Mouse (Mus musculus) hindlimb bud, embryonic 11.5 days (tissue): ENCODE measurements around the gene Sptbn4.

ENCODE experiments used
- DNase-seq: peaks from one replicate; pipeline ENCODE4 v3.0.0-alpha.2; 2012; ENCODE audit warnings: low read depth, low spot score; ENCODE audit errors: extremely low spot score

Sptbn4 gene

DNA sequence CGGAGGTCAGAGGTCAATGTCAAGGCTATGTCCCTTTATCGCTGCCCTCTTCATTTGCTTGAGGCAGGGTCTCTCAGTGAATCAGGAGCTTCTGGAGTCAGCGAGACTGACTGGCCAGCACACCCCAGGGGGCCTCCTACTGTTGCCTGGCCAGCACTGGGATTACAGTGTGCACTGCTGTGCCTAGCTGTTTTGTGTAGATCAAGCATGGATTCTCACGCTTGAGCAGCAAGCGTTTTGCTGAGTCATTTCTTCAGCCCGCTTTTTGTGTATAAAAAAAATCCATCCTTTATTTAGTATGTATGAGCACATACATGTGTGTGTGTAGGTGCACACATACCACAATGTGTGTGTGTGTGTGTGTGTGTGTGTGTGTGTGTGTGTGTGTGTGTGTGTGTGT is 58.3 kb downstream of the Sptbn4 start:
- no peak for DNase-seq

DNA sequence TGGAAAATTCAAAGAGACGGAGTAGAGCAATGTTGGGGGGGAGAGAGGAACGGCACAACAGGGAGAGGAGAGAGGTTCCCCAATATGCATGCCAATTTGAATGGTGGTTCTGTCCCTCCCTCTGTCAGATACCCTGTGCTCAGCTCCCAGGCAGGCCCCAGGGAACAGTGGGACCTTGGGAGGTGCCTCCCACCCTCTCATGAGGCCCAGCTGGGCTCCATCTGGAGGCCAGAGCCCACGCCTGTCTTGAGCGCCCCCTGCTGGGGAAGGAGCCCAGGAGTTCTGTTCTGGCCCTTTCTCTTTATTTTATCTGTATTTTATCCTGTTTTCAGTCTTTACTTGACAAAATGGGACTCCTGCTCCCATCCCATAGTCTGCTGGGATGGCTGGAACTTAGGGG is 62.8 kb downstream of the Sptbn4 start:
- no peak for DNase-seq

DNA sequence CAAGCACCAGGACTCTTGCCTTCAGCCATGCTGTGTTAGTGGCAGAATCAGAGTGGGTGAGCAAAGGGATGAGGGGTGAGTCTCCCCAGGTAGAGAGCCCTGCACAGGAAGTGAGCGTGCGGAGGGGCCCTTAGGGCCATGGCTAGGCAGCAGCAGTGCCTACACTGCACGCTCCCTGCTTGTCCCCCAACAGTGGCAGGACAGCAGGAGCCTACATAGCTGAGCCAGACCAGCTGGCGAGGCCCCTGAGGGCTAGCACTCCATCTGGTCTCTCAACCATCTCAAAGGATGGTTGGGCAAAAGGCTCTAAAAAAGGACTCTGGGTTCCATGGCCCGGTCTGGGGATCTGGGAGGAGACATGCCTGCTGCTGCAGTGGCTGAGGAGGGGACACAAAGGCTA is 63.4 kb downstream of the Sptbn4 start:
- DNase-seq: no peak

DNA sequence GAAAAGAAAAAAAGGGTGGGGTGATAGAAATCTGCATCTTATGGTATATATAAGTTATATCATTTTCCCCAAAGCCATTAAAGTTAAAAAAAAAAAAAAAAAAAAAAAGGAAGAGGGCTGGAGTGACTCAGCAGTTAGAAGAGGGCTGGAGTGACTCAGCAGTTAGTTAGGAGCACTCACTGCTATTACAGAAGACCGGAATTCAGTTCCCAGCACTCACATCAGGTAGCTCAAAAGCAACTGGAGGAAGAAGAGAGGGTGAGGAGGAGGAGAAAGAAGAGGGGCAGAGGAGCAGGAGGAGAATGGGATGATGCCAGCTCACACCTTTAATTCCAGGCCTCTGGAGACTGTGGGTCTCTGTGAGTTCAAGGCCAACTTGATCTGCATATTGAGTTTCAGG is 64.3 kb downstream of the Sptbn4 start:
- DNase-seq: no peak

DNA sequence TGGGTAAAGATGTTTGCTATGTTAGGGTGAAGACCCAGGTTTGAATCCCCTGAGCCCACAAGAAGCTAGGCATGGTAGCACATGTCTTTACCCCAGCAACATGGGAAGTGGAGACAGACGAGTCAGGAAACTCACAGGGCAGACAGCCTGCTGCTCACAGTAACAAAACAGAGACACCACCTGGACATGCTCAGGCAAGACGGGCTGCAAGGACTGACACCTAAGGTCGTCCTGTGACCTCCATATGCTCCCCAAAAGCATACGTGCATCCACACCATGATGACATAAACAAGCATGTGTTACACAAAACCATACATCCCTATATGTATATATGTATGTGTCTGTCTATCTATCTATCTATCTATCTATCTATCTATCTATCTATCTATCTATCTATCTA is 65.9 kb downstream of the Sptbn4 start:
- DNase-seq: no peak

DNA sequence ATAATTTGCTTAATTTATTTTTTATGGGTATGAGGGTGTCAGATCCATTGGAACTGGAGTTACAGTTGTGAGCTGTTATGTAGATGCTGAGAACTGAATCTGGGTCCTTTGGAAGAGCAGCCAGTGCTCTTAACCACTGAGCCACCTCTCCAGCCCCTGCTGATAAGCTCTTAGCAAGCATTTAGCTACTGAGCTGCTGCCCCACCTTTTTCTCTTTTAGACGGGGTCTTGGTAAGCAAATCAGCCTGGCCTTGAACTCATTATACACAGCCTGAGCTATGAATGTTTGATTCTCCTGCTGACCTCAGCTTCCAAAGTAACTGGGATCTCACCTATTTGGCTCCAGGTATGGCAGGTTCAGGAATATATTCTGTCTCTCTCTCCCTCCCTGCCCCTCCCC is 66.5 kb downstream of the Sptbn4 start:
- DNase-seq: no peak

DNA sequence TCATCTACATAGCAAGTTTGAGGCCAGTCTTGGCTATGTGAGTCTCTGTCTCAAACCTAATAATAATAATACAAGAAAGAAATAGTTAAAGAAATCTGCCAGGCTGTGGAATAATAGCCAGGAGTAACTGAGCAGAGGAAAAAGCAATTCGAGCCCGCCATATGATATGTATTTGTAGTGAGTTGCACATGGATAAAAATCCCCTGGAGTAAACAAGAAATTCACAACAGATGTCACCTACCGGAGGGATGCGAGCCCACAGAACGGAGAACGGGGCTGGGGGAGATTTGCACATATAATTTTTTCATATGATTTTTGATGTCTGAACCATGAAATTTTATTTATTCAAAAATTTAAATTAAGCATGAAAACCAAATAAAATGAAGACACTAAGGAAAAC is 67.7 kb downstream of the Sptbn4 start:
- no peak for DNase-seq

DNA sequence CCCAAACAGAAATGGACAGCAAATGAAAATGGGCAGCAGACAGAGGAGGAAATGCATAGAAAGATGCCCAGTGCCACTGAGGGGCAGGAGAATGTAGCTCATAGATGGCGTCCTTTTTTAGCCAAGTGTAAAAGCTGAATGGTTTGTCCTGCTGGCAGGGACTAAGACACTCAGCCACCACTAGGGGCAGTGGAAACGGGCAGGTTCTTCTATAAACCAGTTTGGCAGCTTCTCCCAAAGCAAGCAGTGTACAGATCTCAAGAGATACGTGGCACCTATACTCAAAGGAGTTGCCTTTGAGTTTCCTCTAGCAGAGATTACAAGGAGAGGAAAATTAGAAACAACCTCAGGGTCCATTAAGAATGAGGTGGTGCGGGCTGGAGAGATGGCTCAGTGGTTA is 69.1 kb downstream of the Sptbn4 start:
- no peak for DNase-seq

DNA sequence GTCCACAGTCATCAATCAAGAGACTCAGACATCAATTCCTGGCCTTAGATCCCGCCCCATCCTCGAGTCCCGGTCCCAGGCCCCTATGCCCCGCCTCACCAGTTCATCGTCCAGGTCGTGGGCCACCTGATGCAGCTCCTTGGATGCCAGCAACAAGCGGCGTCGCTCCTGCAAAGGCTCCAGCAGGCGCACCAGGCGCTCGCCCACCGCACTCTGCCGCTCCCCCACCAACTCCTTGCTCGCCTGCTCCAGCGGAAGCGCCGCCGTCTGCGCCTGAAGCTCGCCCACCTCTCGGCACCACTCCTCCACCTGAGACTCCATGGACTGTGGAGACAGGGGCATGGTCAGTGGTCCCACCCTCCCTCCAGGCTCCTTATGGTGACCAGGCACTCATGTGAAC is 72.2 kb downstream of the Sptbn4 start:
- no peak for DNase-seq

DNA sequence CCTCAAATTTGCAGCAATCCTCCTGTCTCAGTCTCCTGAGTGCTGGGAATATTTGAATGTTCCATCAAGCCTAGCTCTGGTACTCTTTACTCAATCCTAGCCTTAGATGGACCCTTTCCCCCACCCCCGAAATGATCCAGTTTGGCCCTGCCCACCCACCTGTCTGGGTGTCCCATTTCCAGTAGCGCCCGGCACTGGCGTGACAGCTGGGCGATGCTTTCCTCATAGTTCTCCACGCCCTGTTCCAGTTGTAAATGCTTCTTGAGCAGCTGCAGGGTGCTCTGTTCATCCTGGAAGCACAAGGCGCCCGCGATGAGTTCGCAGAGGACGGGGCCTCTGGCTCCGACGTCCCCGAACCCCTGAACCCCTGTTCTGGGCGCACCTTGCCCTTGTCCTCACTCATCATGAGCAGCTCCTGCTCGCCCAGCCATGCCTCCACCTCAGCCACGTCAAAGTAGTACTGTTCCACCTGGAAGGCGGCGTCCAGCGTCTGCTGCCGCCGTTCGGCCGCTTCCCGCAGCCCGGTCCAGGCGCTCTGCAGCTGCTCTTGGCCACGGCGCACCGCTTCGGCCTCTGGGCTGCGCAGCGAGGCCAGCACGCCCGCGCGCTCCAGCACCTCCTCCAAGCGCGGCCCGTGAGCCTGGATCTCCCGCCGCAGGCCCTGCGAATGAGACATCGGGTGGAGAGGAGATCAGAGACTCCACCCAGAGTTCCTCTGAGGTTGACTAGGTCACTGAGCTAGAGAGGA is 75.6 kb downstream of the Sptbn4 start:
- no peak for DNase-seq

DNA sequence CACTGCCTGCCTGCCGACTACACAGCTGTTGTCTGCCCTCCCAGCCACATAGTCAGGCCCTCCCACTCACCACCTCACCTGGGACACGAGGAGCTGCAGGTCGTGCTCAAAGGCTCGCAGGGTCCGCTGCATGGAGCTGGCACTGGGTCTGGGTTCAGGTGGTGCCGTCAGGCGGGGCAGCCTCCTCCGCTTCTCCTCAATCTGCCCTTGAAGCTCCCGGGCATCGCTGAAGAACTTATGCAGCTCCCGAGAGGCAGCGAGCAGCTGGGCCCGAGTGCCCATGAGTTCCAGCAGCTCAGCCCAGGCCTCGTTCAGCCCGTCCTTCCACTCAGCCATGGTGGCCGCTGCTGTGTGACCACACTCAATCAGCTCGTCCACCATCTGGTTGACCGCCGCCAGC is 78.4 kb downstream of the Sptbn4 start:
- DNase-seq: no peak

DNA sequence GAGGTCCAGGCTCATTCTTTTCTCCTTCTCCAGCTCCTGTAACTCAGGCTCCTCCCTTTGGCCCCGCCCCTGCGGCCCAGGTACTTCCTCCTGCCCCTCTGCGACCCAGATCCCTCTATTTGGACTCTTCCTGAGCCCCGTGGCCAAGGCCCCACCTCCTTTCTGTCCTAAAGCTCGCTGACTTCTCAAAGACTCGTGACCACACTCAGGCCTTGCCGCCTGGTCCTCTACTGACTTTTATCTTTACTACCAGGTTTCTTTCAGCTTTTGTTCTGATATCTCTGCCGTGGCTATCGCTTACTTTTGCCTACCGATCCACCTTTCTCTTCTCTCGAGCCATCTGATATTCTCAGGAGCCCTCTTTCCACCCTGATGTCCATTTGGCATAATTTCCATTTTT is 79.5 kb downstream of the Sptbn4 start:
- no peak for DNase-seq

DNA sequence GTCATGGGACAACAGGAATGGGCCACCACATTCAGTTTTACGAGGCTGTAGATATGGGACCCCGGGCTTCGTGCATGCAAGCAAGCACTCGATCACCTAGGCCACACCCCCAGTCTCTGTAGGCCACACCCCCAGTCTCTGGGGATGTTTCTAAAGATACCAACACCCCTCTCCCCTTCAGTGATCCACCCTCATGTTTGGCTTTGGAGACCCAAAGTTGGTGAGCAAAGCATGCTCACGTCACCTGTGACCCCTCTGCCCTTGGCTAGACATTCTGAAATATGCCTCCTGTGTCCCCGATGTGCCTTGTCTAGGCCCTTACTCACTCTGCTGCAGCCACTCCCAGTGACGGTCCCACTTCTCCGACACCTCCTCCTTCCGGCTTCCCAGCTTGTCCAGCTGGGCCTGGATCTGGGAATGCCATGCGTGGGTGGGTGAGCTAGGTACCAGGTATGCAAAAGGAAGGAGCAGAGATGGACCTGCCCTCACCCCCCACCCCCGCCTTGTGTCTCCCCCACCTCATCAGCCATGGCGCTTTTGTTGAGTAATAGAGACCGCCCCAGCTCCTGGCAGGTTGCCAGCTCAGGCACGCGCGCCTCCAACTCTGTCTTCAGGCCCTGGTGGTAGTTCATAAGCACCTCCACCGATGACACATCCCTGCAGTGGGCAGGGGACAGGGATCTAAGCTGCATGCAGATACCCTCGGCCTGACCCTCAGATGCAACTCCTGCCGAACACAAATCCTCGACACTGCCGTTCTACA is 81.2 kb downstream of the Sptbn4 start:
- no peak for DNase-seq

DNA sequence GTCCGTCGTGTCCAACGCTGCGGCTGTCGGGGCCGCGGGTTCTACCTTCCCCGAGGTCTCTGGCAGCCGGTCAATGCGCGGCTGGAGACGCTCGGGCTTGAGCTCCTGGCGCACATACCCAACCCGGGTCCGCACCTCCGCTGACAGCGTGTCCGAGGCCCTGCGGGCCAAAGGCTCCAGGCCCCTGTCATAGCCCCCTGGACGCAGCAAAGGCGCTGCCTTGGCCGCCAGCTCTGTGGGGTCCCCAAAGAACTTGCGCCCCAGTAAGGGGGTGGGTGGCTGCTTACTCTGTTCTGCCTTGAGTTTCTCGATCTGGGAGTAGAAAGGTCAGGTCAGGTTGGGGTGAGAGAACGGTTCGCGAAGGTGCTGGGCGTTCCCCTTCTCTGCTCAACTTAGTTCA is 83.1 kb downstream of the Sptbn4 start:
- DNase-seq: no peak

DNA sequence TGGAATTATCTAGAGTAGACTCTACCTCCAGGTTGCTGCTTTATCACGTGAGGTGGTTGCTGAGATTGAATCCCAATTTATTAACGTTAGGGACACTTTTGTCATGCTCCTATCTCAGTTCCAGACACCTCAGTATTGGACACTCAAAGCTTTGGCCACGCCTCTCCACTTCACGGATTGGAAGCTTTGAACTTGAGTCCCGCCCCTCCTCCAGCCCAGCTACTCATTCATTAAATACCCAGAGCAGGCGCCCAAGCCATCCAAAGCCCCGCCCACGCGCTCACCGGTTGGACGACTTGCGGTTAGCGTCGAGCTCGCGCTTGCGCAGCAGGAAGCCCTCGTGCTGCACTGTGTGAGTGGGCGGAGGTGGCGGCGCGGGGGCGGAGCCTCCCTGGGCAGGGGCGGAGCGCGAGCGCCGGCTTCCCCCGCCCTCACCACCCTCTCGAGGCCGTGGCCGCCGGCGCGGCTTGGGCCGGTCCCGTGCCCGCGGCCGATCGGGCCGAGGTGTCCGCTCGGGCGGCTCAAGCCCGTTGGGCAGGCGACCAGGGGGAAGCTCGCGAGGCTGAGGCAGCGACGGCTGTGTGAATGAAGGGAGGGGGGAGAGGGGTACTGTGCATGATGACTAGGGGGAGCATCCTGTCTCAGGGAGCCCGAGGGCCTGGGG is 86.1 kb downstream of the Sptbn4 start:
- DNase-seq: peak; percentile 96

DNA sequence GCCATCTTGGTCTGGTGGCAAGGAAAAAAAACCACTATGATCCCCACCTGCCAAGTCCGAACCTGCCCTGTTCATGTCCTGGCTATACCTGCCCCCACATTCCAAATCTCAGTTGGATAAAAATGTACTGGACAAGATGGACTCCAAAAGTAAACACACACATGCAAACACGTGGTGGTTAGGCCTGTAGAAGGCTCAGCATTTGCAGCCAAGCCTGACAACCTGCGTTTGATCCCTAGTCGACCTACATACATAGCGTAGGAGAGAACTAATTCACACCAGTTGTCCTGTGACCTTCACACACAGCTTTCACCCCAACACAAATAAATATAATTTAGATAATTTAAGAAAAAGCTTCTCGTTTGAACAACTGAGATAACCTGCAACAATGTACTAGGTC is 86.7 kb downstream of the Sptbn4 start:
- no peak for DNase-seq

DNA sequence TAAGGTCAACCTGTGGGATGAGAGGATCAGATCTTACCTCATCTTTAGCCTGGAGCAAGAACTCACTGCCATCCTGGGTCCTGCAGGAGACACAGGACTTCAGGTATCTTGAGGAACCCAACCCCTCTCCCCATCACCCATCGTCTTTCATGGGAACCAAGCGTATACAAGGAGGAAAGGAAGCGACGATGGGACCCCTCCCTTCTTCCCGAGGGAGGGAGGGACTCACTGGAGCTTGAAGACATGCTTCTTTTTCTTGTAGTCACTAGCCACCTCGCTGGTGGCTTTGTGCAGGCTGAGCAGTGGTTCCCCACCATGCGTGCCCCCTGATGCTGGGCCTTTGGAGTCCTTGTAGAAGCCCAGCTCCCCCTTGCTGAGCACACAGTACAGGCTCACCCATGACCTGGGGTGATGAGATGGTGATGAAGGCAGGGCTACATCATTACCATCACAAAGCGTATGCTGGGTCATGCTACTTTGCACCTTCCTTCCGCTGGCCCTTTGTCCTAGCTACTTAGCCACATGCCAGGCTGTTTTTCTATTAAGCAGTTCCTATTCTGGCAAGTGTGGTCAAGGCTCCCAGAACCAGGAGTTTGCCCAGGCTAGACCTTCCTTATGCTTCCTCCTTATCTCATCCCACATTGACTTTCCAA is 87.7 kb downstream of the Sptbn4 start:
- DNase-seq: no peak

DNA sequence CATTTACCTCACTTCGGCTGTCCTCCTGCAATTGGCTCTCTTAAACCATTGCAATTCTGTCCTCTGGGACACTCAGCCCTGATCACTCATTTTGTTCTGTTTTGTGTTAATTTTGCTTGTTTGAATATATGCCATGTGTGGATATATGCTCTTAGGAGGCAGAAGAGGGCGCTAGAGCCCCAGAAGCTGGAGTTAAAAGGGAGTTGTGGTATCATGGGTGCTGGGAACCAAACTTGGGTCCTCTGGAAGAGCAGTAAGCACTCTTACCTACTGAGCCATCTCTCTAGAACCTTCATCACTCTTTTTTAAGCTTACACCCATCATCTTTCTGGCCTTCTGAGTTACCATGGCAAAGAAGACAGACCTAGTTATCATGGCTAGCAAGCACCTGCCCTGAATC is 88.3 kb downstream of the Sptbn4 start:
- no peak for DNase-seq

DNA sequence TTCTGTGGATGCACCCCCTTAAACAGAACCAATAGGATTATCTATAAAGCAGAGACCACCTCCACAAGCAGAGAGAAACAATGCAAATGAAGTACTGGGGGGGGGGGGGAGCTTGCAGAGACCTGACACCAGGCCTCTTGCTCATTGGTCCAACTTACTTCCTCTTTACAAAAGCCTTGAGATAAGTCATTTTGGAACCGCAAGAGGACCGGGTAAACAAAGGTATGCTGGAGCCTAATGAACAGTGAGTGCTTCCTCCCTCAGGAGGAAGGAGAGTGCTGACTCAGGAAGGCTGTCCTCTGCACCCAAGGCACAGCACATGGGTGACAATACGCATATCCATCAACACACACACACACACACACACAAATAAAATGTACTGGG is 89.9 kb downstream of the Sptbn4 start:
- DNase-seq: no peak

DNA sequence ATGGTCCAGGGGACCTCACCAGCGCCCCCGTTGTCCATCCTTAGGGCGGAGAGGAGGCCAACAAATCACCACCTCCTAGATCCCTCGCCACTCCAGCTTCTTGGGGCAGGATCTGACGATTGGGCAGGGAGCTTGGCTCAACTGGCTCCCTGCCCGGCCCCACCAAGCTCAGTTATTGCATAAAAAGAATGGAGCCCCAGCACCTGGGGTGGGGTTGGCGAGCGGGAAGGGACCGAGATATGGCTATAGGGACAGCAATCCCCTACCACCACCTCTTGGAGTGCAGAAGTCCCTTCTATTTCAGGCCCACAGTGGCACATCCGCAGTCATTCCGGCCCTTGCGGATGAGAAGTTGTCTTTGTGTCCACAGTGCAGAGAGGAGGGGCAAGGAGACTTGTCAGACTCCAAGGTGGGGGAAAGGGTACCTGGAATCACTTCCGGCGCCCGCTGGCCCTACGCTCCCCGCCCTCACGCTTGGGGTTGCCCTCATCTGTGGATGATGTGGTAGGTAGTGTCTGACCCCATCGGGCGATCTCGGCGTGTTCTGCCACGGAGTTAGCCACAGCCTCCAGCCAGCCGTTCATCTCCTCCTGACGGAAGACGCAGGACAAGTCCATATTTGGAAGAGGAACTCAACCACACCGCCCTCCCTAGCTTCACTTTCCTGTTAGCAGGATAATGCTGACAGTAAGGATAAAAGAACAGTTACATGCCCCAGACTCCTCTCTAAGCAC is 90.5 kb downstream of the Sptbn4 start, which contains the start of gene Gm20479:
Gene Gm20479, minus strand, starts transcription at position 559 of the 734 bp plus-strand sequence.
- no peak for DNase-seq

DNA sequence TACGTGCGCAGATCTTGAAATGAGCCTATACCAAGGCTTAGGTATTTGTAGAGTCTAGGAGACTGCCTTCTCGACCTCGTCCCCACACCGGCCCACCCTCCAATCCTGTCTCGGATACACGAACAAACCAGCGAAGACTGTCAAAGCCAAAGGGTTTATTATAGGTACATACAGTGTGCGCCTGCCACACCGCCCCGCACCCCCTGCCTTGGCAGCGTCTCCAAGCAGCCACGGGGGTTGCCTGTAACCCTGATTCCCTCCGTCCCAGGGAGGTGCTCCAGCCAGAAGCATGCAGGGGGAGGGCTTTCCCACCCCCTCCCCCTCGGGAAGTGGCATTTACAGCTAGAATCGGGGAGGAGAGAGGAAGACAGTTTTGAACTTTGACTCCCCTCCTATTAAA is 91.2 kb downstream of the Sptbn4 start:
- DNase-seq: no peak
